Mouse (Mus musculus) kidney, adult 2 months (tissue): Measurements from ENCODE around the gene Zfp59.
"Not testable (repeated sequence)": the region's sequence is repeated elsewhere in the genome, so short reads cannot be mapped to it uniquely, and the experiment has no call there.

Experiments
- CTCF ChIP-seq: fragments of 200-500 bp; conservative IDR thresholded peaks from 2 replicates; pipeline ENCODE4 v1.5.1; 2011; ENCODE audit warnings: low read depth, mild to moderate bottlenecking, control low read depth, low read length, moderate library complexity, mixed read lengths; ENCODE audit not compliant: insufficient read depth, insufficient read length
- POLR2A ChIP-seq: fragments of 200-500 bp; IDR thresholded peaks from one replicate; pipeline ENCODE4 v1.6.1; 2011; ENCODE audit warnings: low read depth, low read length, control low read depth

DNA sequence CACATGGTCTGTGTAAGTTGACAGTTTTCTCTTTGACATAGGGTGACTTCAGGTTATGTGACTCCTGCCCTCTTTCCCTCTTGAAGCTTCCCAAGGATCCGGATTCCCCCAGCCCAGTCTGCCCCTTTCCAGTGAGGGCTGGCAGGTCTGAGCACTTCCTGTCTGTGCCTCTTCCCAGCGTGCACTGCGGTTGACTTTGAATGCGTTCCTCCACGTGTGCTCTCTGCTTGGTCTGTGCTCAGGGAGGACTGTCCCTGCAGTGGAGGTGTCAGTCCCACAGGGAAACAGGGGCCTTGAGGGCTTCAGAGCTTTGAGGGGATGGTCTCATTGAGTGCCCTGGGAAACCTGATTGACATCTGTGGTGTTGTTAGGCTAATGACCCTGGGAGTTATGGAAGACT, 24.2 kb downstream of the Zfp59 start:
- TF ChIP-seq CTCF, POLR2A: not testable (repeated sequence)
